Mouse (Mus musculus): Measurements from ENCODE around the gene Treh. TPM values are rescaled to one million over a fixed set of nuclear protein-coding genes. Genes with fewer than 3 reads are reported as not detected.

The Treh gene
- polyA plus RNA-seq, 1 experiment from 2014 or later = not detected

GRCm38 (mm10) chr9:44685346-44686330 is 12.6 kb downstream of the Treh start:
- Histone ChIP-seq H3K9ac (no peak overlapping the region), H3K4me1 (replicated peaks) (peaks cover 5% of the 10 kb centered on the region; the same call in 1 of the 2 replicates), H3K4me2 (replicated peaks) (no peak overlapping the region), H3K4me3 (replicated peaks) (no peak overlapping the region), H3K36me3 (no peaks in the 10 kb centered on the region; the same call in 1 of the 2 replicates), H3K9me3 (no peaks in the 10 kb centered on the region), H3K27me3 (replicated peaks) (no peaks in the 10 kb centered on the region), H3K27ac (no peak overlapping the region)
- WGBS = 40% methylated on average over 14 of the region's 14 CpGs
- ATAC-seq = peak; percentile 46; the same call in 1 of the 2 replicates

GRCm38 (mm10) chr9:44686638-44687037 is 13.6 kb downstream of the Treh start:
- Histone ChIP-seq H3K4me3 (replicated peaks) (no peak overlapping the region), H3K9me3 (no peaks in the 10 kb centered on the region), H3K4me1 (replicated peaks) (peaks cover 11% of the 10 kb centered on the region), H3K9ac (no peak overlapping the region), H3K36me3 (peaks cover under 1% of the 10 kb centered on the region; the same call in 1 of the 2 replicates), H3K27ac (no peak overlapping the region), H3K4me2 (replicated peaks) (no peak overlapping the region), H3K27me3 (replicated peaks) (no peaks in the 10 kb centered on the region)
- ATAC-seq = no peak
- WGBS = 74% methylated on average over 5 of the region's 5 CpGs

DNA sequence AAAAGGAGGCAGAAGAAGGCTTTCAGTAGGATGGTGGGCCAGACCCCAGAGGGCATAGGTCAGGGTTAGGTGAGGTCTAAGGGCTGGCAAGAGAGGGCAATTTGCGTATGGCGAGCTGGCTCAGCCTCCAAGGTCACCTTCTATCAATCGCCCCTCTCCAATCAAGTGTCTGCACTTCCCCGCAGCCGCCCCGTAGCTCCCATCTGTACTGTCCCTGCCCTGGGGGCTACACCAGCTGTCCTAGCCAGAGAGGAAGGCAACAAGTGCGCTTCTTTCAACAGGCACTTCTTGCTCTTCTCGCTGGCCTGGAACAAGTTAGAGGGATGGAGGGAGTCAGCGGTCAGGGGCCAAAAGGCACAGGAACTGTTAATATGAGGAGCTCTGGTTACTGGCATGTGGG is 15.0 kb downstream of the Treh start:
- no peaks in the 10 kb centered on the region for H3K9me3 ChIP-seq
- no peak overlapping the region for H3K9ac ChIP-seq
- H3K4me1 ChIP-seq (replicated peaks) = peaks cover 18% of the 10 kb centered on the region
- H3K27me3 ChIP-seq (replicated peaks) = no peaks in the 10 kb centered on the region
- H3K27ac ChIP-seq = no peak overlapping the region
- H3K4me2 ChIP-seq (replicated peaks) = no peak overlapping the region
- 74% methylated on average over 9 of the region's 9 CpGs for WGBS
- peaks cover 3% of the 10 kb centered on the region; the same call in 1 of the 2 replicates for H3K36me3 ChIP-seq
- no peak overlapping the region for H3K4me3 ChIP-seq (replicated peaks)
- no peak for ATAC-seq

- Histone ChIP-seq H3K4me3 (replicated peaks) (no peak overlapping the region), H3K9ac (no peak overlapping the region), H3K4me2 (replicated peaks) (no peak overlapping the region), H3K9me3 (no peaks in the 10 kb centered on the region), H3K36me3 (peaks cover 9% of the 10 kb centered on the region), H3K27me3 (replicated peaks) (no peaks in the 10 kb centered on the region), H3K27ac (no peak overlapping the region), H3K4me1 (replicated peaks) (peaks cover 16% of the 10 kb centered on the region)
- ATAC-seq = peak; percentile 65
- whole genome bisulfite sequencing = 39% methylated on average over 7 of the region's 7 CpGs
These were observed 17.6 kb downstream of the Treh start for GRCm38 (mm10) chr9:44690641-44691040.

- ATAC-seq = peak; percentile 80
- H3K4me1 ChIP-seq (replicated peaks) = peaks cover 13% of the 10 kb centered on the region
- no peak overlapping the region; the same call in 1 of the 2 replicates for H3K4me2 ChIP-seq (replicated peaks)
- peaks cover 9% of the 10 kb centered on the region for H3K36me3 ChIP-seq
- 0 out of 2 replicates have a peak overlapping the region, but pooled peaks have one; percentile 51 for H3K27ac ChIP-seq
- no peaks in the 10 kb centered on the region for H3K9me3 ChIP-seq
- WGBS = 63% methylated on average over 21 of the region's 21 CpGs
- no peak overlapping the region for H3K4me3 ChIP-seq (replicated peaks)
- H3K9ac ChIP-seq = no peak overlapping the region
- no peaks in the 10 kb centered on the region for H3K27me3 ChIP-seq (replicated peaks)
These were observed 18.9 kb downstream of the Treh start for GRCm38 (mm10) chr9:44691671-44692520.

DNA sequence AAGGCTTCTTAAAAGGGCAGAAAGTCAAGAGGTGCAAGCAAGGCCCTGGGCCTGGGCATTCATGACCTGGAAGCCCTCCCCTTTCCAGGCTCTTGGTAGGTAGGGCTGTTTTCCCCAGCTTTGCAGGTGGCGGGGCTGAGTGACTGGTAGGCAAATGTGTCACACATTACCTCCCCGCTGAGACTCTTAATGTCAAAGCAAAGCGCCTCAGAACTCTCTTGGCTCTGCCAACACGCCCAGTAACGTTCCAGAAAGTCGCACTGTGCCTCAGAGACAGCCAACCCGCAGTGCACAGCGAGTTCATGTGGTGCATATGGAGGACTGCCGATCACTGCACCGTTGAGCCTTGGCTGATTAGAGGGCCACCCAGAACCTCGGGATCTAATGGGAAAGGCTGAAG is 20.0 kb downstream of the Treh start:
- H3K9me3 ChIP-seq = no peaks in the 10 kb centered on the region
- H3K4me1 ChIP-seq (replicated peaks) = peaks cover 13% of the 10 kb centered on the region
- no peak for ATAC-seq
- no peak overlapping the region for H3K9ac ChIP-seq
- WGBS = 84% methylated on average over 11 of the region's 11 CpGs
- no peak overlapping the region for H3K4me3 ChIP-seq (replicated peaks)
- no peak overlapping the region for H3K4me2 ChIP-seq (replicated peaks)
- H3K27me3 ChIP-seq (replicated peaks) = no peaks in the 10 kb centered on the region
- H3K27ac ChIP-seq = no peak overlapping the region
- peaks cover 9% of the 10 kb centered on the region for H3K36me3 ChIP-seq

DNA sequence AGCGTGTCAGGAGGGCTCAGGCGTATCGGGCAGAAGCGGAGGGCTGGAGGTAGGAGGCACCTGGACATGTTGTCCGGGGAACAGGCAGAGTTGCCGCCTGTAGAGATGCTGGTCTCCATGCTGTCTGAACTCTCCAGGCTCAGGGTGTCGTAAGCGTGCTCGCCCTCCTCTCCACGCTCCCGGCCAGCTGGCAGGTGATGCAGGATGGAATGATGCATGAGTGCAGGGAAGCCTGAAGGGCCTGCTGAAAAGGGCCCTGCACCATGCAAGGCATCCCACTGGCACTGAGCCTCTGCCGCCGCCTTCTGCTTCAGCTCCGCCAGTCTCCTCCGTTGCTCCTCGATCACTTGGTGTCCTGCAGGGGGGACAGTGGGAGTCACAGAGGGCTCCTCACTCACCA is 24.8 kb downstream of the Treh start:
- 95% methylated on average over 16 of the region's 16 CpGs for WGBS
- Histone ChIP-seq H3K36me3 (peaks cover 6% of the 10 kb centered on the region), H3K4me3 (replicated peaks) (no peak overlapping the region), H3K27ac (no peak overlapping the region), H3K4me2 (replicated peaks) (no peak overlapping the region), H3K9me3 (no peaks in the 10 kb centered on the region), H3K9ac (no peak overlapping the region), H3K27me3 (replicated peaks) (no peaks in the 10 kb centered on the region), H3K4me1 (replicated peaks) (no peaks in the 10 kb centered on the region)
- no peak for ATAC-seq

DNA sequence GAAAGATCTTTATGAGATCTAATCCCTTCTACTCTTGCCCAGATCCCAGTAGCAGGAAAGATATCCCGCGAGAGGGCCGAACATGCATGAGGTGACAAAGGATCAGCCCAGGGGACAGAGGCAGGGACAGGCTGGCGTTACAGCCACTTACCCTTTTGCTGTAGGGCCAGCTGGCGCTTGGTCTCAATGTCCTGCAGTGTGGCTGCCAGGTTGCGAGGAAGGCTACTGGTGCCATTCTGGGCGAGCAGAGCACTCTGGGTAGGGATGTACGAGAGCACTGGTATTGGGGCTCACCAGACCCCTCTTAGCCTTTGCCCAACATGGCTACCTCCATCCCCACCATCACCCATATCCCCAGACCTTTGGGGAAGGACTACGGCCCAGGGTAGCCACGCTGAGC is 26.2 kb downstream of the Treh start:
- Histone ChIP-seq H3K36me3 (peaks cover under 1% of the 10 kb centered on the region), H3K27ac (no peak overlapping the region), H3K9ac (no peak overlapping the region), H3K4me3 (replicated peaks) (no peak overlapping the region), H3K4me1 (replicated peaks) (no peaks in the 10 kb centered on the region), H3K27me3 (replicated peaks) (no peaks in the 10 kb centered on the region), H3K9me3 (no peaks in the 10 kb centered on the region), H3K4me2 (replicated peaks) (no peak overlapping the region)
- no peak for ATAC-seq
- WGBS = 90% methylated on average over 10 of the region's 10 CpGs

DNA sequence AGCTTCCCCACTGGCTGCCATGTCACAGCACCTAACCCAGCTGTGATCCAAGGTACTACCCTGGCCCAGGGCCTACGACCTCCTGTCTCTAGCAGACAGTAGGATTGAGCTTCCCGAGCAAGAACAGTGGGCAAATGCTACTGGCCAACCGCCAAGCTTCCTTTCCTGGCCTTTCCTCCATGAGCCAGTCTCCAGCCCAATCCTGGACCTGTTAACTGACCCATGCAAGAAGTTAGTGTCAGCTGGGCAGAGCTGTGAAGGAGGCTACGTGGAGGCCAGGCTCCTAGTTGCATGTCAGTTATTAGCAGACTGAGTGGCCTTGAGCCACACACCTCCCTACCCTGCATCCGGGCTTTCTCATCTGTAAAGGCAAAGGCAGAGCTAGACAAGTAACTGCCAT is 26.7 kb downstream of the Treh start:
- no peaks in the 10 kb centered on the region; the same call in none of the 2 replicates for H3K36me3 ChIP-seq
- WGBS = 84% methylated on average over 5 of the region's 5 CpGs
- ATAC-seq = no peak

GRCm38 (mm10) chr9:44707749-44708428 is 34.9 kb downstream of the Treh start:
- peak overlapping the region; percentile 45 for H3K9ac ChIP-seq
- ATAC-seq = peak; percentile 27
- H3K36me3 ChIP-seq = no peaks in the 10 kb centered on the region; the same call in 1 of the 2 replicates
- H3K9me3 ChIP-seq = no peaks in the 10 kb centered on the region
- H3K27ac ChIP-seq = peak overlapping the region; percentile 57; the same call in 1 of the 2 replicates
- no peaks in the 10 kb centered on the region for H3K27me3 ChIP-seq (replicated peaks)
- peaks cover 23% of the 10 kb centered on the region for H3K4me1 ChIP-seq (replicated peaks)
- peak overlapping the region; percentile 88 for H3K4me2 ChIP-seq (replicated peaks)
- peak overlapping the region; percentile 44 for H3K4me3 ChIP-seq (replicated peaks)
- 23% methylated on average over 28 of the region's 28 CpGs for WGBS

More for the DNA sequence above, 26.7 kb downstream of the Treh start:
- no peak overlapping the region for H3K27ac ChIP-seq
- H3K9me3 ChIP-seq = no peaks in the 10 kb centered on the region
- no peak overlapping the region for H3K4me2 ChIP-seq (replicated peaks)
- H3K9ac ChIP-seq = no peak overlapping the region
- no peaks in the 10 kb centered on the region for H3K4me1 ChIP-seq (replicated peaks)
- H3K4me3 ChIP-seq (replicated peaks) = no peak overlapping the region
- no peaks in the 10 kb centered on the region for H3K27me3 ChIP-seq (replicated peaks)

DNA sequence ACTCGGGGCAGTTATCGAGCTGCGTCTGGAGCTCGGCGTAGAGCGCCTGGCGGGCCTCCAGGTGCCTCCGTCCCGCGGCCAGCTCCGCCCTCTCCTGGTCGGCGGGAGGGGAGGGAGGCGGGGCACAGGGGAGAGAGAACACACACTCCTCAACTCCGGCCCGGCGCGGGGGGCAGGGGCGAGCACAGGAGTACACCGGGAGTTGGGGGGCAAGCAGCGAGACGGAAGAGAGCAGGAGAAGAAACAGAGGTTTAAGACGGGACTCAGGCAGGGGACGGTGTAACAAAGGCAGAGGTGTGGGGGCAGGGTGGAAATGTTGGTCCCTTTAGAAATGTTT is 35.4 kb downstream of the Treh start:
- 5% methylated on average over 22 of the region's 24 CpGs for WGBS
- peak overlapping the region; percentile 57; the same call in 1 of the 2 replicates for H3K27ac ChIP-seq
- no peaks in the 10 kb centered on the region; the same call in 1 of the 2 replicates for H3K36me3 ChIP-seq
- no peaks in the 10 kb centered on the region for H3K27me3 ChIP-seq (replicated peaks)
- no peaks in the 10 kb centered on the region for H3K9me3 ChIP-seq
- ATAC-seq = peak; percentile 90
- peak overlapping the region; percentile 44 for H3K4me3 ChIP-seq (replicated peaks)
- H3K4me1 ChIP-seq (replicated peaks) = peaks cover 28% of the 10 kb centered on the region
- peak overlapping the region; percentile 45 for H3K9ac ChIP-seq
- peak overlapping the region; percentile 88 for H3K4me2 ChIP-seq (replicated peaks)
